Mouse (Mus musculus): ENCODE results near the gene Wsb1. TPM values are rescaled to one million over a fixed set of nuclear protein-coding genes. Genes with fewer than 3 reads are reported as not detected.

The Wsb1 gene
- polyA plus RNA-seq, 2 experiments: 384 to 640 TPM

- 89% methylated on average over 6 of the region's 6 CpGs for WGBS
- no peaks in the 10 kb centered on the region for H3K36me3 ChIP-seq (ENCODE audit: control insufficient read depth, insufficient read depth, low read length)
- no peak overlapping the region for H3K4me3 ChIP-seq (replicated peaks; ENCODE audit: low read length)
- H3K4me2 ChIP-seq (replicated peaks; ENCODE audit: low read depth, low read length, severe bottlenecking): no peak overlapping the region
- H3K4me1 ChIP-seq (ENCODE audit: control insufficient read depth, insufficient read depth, low read length): peaks cover 7% of the 10 kb centered on the region
- ATAC-seq (ENCODE audit: low FRiP score, low read depth) (no peak), DNase-seq (ENCODE audit: low spot score) (no peak)
- H3K27me3 ChIP-seq (ENCODE audit: control insufficient read depth, insufficient read depth, low read length): no peaks in the 10 kb centered on the region
- TF ChIP-seq POLR2A (IDR thresholded peaks at IDR 0.05; ENCODE audit: borderline replicate concordance, extremely low read depth, insufficient read depth, insufficient read length): no peak
- H3K9ac ChIP-seq (ENCODE audit: low read depth, low read length, severe bottlenecking): no peak overlapping the region
- H3K27ac ChIP-seq (replicated peaks; ENCODE audit: low read depth, low read length): no peak overlapping the region
- no peaks in the 10 kb centered on the region for H3K9me3 ChIP-seq (ENCODE audit: control insufficient read depth, low read length)
Measured at GRCm38 (mm10) chr11:79223420-79223819, 31.1 kb downstream of the Wsb1 start.

GRCm38 (mm10) chr11:79222661-79223060 is 31.8 kb downstream of the Wsb1 start:
- Histone ChIP-seq H3K4me2 (replicated peaks; ENCODE audit: low read depth, low read length, severe bottlenecking) (no peak overlapping the region), H3K4me3 (replicated peaks; ENCODE audit: low read length) (no peak overlapping the region), H3K9me3 (ENCODE audit: control insufficient read depth, low read length) (no peaks in the 10 kb centered on the region), H3K36me3 (ENCODE audit: control insufficient read depth, insufficient read depth, low read length) (no peaks in the 10 kb centered on the region), H3K27ac (replicated peaks; ENCODE audit: low read depth, low read length) (no peak overlapping the region), H3K9ac (ENCODE audit: low read depth, low read length, severe bottlenecking) (no peak overlapping the region), H3K27me3 (ENCODE audit: control insufficient read depth, insufficient read depth, low read length) (no peaks in the 10 kb centered on the region), H3K4me1 (ENCODE audit: control insufficient read depth, insufficient read depth, low read length) (peaks cover 7% of the 10 kb centered on the region)
- no peak for DNase-seq (ENCODE audit: low spot score)
- TF ChIP-seq POLR2A (IDR thresholded peaks at IDR 0.05; ENCODE audit: borderline replicate concordance, extremely low read depth, insufficient read depth, insufficient read length): no peak
- 89% methylated on average over 6 of the region's 6 CpGs for WGBS
- no peak for ATAC-seq (ENCODE audit: low FRiP score, low read depth)

- Histone ChIP-seq H3K9ac (ENCODE audit: low read depth, low read length, severe bottlenecking) (no peak overlapping the region), H3K4me2 (replicated peaks; ENCODE audit: low read depth, low read length, severe bottlenecking) (no peak overlapping the region), H3K27me3 (ENCODE audit: control insufficient read depth, insufficient read depth, low read length) (no peaks in the 10 kb centered on the region), H3K27ac (replicated peaks; ENCODE audit: low read depth, low read length) (no peak overlapping the region), H3K36me3 (ENCODE audit: control insufficient read depth, insufficient read depth, low read length) (no peaks in the 10 kb centered on the region), H3K4me3 (replicated peaks; ENCODE audit: low read length) (no peak overlapping the region), H3K4me1 (ENCODE audit: control insufficient read depth, insufficient read depth, low read length) (peaks cover 7% of the 10 kb centered on the region), H3K9me3 (ENCODE audit: control insufficient read depth, low read length) (no peaks in the 10 kb centered on the region)
- ATAC-seq (ENCODE audit: low FRiP score, low read depth) (no peak), DNase-seq (ENCODE audit: low spot score) (no peak)
- TF ChIP-seq POLR2A (IDR thresholded peaks at IDR 0.05; ENCODE audit: borderline replicate concordance, extremely low read depth, insufficient read depth, insufficient read length): no peak
- 57% methylated on average over 5 of the region's 5 CpGs for WGBS
Measured at GRCm38 (mm10) chr11:79221641-79222040, 32.8 kb downstream of the Wsb1 start.

GRCm38 (mm10) chr11:79218936-79219626 is 35.4 kb downstream of the Wsb1 start:
- DNase-seq (ENCODE audit: low spot score) (no peak), ATAC-seq (ENCODE audit: low FRiP score, low read depth) (no peak)
- Histone ChIP-seq H3K9me3 (ENCODE audit: control insufficient read depth, low read length) (no peaks in the 10 kb centered on the region), H3K4me3 (replicated peaks; ENCODE audit: low read length) (no peak overlapping the region), H3K4me1 (ENCODE audit: control insufficient read depth, insufficient read depth, low read length) (no peaks in the 10 kb centered on the region), H3K27ac (replicated peaks; ENCODE audit: low read depth, low read length) (no peak overlapping the region), H3K27me3 (ENCODE audit: control insufficient read depth, insufficient read depth, low read length) (no peaks in the 10 kb centered on the region), H3K9ac (ENCODE audit: low read depth, low read length, severe bottlenecking) (no peak overlapping the region), H3K36me3 (ENCODE audit: control insufficient read depth, insufficient read depth, low read length) (no peaks in the 10 kb centered on the region), H3K4me2 (replicated peaks; ENCODE audit: low read depth, low read length, severe bottlenecking) (no peak overlapping the region)
- no peak for TF ChIP-seq POLR2A (IDR thresholded peaks at IDR 0.05; ENCODE audit: borderline replicate concordance, extremely low read depth, insufficient read depth, insufficient read length)
- WGBS: 74% methylated on average over 8 of the region's 8 CpGs

GRCm38 (mm10) chr11:79218061-79218460 is 36.4 kb downstream of the Wsb1 start:
- H3K4me3 ChIP-seq (replicated peaks; ENCODE audit: low read length): no peak overlapping the region
- DNase-seq (ENCODE audit: low spot score): no peak
- TF ChIP-seq POLR2A (IDR thresholded peaks at IDR 0.05; ENCODE audit: borderline replicate concordance, extremely low read depth, insufficient read depth, insufficient read length): no peak
- no peaks in the 10 kb centered on the region for H3K4me1 ChIP-seq (ENCODE audit: control insufficient read depth, insufficient read depth, low read length)
- no peaks in the 10 kb centered on the region for H3K36me3 ChIP-seq (ENCODE audit: control insufficient read depth, insufficient read depth, low read length)
- no peaks in the 10 kb centered on the region for H3K9me3 ChIP-seq (ENCODE audit: control insufficient read depth, low read length)
- H3K27ac ChIP-seq (replicated peaks; ENCODE audit: low read depth, low read length): no peak overlapping the region
- WGBS: 100% methylated on average over 1 of the region's 1 CpGs
- ATAC-seq (ENCODE audit: low FRiP score, low read depth): no peak
- H3K27me3 ChIP-seq (ENCODE audit: control insufficient read depth, insufficient read depth, low read length): no peaks in the 10 kb centered on the region
- H3K4me2 ChIP-seq (replicated peaks; ENCODE audit: low read depth, low read length, severe bottlenecking): no peak overlapping the region
- H3K9ac ChIP-seq (ENCODE audit: low read depth, low read length, severe bottlenecking): no peak overlapping the region
